Mouse (Mus musculus) urinary bladder, postnatal 10 days (tissue): ENCODE measurements around the gene Abhd17a.
"Not testable (repeated sequence)": the region's sequence is repeated elsewhere in the genome, so short reads cannot be mapped to it uniquely, and the experiment has no call there.

Experiments used
- DNase-seq: peaks from one replicate; pipeline ENCODE4 v3.0.0; 2022; ENCODE audit warnings: low spot score

Abhd17a gene

GRCm38 (mm10) chr10:80608435-80608834, 18.3 kb upstream of the Abhd17a start:
- DNase-seq: no peak

- no peak for DNase-seq
Observed at GRCm38 (mm10) chr10:80606737-80607350, 16.7 kb upstream of the Abhd17a start.

- no peak for DNase-seq
Observed at GRCm38 (mm10) chr10:80606306-80606705, 16.2 kb upstream of the Abhd17a start.

- DNase-seq: not testable (repeated sequence)
Observed at GRCm38 (mm10) chr10:80605721-80606120, 15.6 kb upstream of the Abhd17a start, which contains the start of gene Gm49322. Gene Gm49322, plus strand, starts transcription at chr10:80606021.

GRCm38 (mm10) chr10:80604988-80605387, 14.8 kb upstream of the Abhd17a start:
- DNase-seq: no peak

GRCm38 (mm10) chr10:80604001-80604509, 13.9 kb upstream of the Abhd17a start:
- no peak for DNase-seq

- no peak for DNase-seq
Observed at GRCm38 (mm10) chr10:80603364-80603763, 13.2 kb upstream of the Abhd17a start.

- DNase-seq: peak; percentile 72
Observed at GRCm38 (mm10) chr10:80602698-80603325, 12.7 kb upstream of the Abhd17a start, which contains the start of the genes Scamp4 and Adat3. Gene Scamp4, plus strand, starts transcription at chr10:80602872. Gene Adat3, plus strand, starts transcription at chr10:80602880.

GRCm38 (mm10) chr10:80596318-80596717, 6.2 kb upstream of the Abhd17a start:
- no peak for DNase-seq

GRCm38 (mm10) chr10:80589127-80589878, 838 bp downstream of the Abhd17a start:
- no peak for DNase-seq

GRCm38 (mm10) chr10:80587305-80587657, 2.9 kb downstream of the Abhd17a start:
- DNase-seq: no peak

GRCm38 (mm10) chr10:80586407-80587304, 3.5 kb downstream of the Abhd17a start:
- no peak for DNase-seq

GRCm38 (mm10) chr10:80585581-80585980, 4.6 kb downstream of the Abhd17a start:
- no peak for DNase-seq

- DNase-seq: no peak
Observed at GRCm38 (mm10) chr10:80584642-80585552, 5.2 kb downstream of the Abhd17a start.

GRCm38 (mm10) chr10:80584045-80584488, 6.1 kb downstream of the Abhd17a start:
- no peak for DNase-seq

GRCm38 (mm10) chr10:80583047-80583446, 7.1 kb downstream of the Abhd17a start:
- no peak for DNase-seq

- no peak for DNase-seq
Observed at GRCm38 (mm10) chr10:80578911-80579310, 11.2 kb downstream of the Abhd17a start.

- DNase-seq: no peak
Observed at GRCm38 (mm10) chr10:80578131-80578750, 11.9 kb downstream of the Abhd17a start.

GRCm38 (mm10) chr10:80577195-80578130, 12.7 kb downstream of the Abhd17a start, which contains the start of gene Klf16:
Gene Klf16, minus strand, starts transcription at chr10:80577321.
- DNase-seq: peak; percentile 96
